Mouse (Mus musculus) frontal cortex, adult (tissue): ENCODE measurements at regions not wholly inside any gene's neighbourhood (a gene's known extent, or its start where the extent isn't known, plus 50 kb on each side); places are given as distances from the start of the nearest gene placed in this dataset.

Experiments used
- ATAC-seq: cut with Nextera tagmentation; 2 replicates; pipeline ENCODE4 v1.9.2; 2017; ENCODE audit warnings: mild to moderate bottlenecking, moderate library complexity, mixed read lengths; ENCODE audit not compliant: low TSS enrichment

DNA sequence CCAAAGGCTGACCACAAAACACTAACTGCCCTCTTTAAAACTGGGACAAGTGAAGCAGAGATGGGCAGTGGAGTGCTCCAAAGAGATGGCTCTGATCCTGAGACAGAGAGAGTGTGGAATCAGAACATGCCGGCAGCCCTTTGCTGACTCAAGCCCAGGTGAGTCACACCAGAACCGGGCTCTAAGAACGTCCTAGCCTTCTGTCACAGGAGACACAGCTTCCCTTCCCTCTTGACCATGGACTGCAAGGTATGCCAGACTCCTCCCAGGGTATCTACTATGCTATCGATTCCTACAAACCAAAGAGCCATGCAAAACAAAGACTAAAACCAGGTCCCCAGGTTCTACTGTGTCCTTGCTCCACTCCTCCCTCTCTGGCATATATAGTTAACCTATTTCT, 98.0 kb downstream of the Dhx15 start:
- 0 out of 2 replicates have a peak, but pooled peaks have one; percentile 33 for ATAC-seq

DNA sequence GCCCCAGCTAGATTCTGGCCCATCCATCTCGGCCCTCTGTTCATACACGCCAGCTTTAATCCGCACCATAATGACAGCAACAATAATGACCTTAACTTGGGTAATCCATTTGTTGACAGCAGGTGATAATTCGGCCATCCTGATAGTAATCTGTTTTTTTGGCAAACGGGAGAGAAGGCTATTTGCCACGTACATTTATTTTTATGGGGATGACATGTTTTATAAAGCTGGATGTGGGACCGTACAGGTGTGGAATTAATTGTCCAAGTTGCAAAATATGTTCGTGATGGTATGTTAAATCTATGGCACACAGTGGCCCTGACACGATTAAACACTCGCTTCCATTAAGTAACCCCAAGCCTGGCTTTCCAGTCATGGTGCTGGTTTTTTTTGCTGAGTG, 102.2 kb downstream of the Dhx15 start:
- no peak for ATAC-seq

DNA sequence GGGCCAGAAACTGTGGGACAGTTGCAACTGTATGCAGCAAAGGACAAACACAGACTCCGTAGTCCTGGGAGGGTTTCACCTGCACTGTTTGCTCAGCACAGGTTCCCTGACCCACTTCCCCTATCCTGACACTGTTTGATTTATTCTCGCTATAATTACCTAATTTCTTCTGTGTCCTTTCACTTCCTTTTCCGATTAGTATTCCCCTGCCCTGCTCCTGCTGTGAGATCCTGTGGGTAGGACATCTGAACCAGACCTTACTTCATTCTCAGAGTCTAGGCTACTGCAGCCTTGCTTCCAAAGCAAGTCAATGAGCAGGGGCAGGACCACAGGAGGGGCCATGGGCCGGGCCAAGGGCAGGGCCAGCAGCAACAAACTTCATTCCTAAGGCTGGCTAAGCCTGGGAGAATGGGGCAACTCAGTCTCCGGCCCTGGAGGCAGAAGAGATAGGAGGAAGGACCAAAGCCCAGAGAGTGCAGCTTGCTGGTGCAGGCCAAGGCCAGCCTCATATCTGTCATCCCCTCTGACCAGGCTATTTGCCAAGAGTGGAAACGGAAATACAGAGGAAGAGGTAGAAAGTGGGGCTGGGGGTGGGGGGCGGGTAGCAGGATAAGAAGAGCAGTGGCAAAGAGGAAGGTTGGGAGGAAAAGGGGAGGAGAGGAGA, 103.4 kb downstream of the Dhx15 start:
- no peak for ATAC-seq

GRCm38 (mm10) chr5:52080268-52080667, 110.0 kb downstream of the Dhx15 start:
- ATAC-seq, result peak; percentile 62; the same call in 1 of the 2 replicates

DNA sequence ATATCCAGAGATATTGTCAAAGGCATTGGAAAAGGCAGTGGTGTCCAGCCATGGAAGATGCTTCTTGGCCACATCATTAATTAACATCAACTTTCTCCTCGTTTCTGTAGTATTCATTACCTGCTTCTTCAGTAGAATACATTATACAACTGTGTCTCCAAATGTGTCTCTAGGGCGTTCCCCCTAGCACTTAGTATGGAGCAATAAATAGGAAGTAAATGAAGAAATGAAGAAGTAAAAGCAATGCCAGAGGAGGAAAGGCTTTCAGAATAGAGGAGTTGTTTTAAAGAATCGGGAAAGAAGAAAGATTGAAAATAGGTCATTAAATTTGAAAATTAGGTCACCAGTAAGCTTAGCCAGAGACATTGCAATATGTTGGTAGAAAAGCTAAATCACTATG, 112.6 kb downstream of the Dhx15 start:
- ATAC-seq, result no peak

- no peak for ATAC-seq
Measured at GRCm38 (mm10) chr5:52075096-52075495, 115.2 kb downstream of the Dhx15 start.

DNA sequence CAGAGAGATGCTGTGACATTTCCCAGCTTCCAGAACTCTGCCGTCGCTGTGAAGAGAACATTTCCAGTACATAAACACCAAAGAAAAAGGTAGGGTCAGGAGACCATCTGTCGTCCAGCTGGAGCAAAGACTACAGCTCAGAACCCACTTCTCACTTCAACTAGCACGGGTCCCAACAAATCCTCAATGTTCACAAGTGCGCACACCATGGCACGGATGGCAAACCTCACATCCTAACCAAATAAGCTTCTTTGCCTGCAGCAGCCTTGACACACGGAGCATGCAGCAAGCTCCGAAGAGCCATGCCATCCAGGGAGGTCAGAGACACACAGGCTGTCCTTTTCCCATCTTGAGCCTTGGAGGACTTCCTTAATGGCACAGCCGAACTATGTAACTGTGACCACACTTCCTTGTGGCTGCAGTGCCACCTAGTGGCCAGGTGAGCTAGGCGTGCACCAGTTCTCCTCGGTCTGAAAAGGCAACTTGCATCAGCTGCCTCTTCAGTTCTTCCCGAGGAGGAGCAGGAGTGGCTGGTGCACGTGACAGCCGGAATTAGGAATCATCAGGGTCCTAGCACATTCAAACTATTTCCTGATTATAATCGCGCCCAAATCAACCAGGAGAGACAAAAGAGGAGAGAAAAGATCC, 125.4 kb downstream of the Dhx15 start:
- peak; percentile 92 for ATAC-seq

DNA sequence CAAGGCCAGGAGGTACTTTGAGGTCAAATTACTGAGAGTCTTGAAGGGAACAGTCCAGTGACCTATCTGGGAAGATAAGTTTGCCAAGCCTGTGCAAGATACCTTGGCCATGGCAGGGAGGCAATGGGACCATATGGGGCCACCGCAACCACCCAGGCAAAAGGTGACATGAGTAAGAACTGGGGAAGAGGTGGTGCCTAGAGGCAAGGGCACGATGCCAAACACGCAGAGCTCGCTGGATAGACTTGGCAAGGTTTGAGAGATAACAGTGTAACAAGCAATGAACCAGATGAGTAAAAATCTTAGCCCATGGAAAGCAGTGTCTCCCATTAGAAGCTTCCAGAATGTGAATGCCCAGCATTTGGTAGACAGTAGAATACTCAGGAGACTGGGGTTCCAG, 128.1 kb downstream of the Dhx15 start:
- ATAC-seq, result no peak

DNA sequence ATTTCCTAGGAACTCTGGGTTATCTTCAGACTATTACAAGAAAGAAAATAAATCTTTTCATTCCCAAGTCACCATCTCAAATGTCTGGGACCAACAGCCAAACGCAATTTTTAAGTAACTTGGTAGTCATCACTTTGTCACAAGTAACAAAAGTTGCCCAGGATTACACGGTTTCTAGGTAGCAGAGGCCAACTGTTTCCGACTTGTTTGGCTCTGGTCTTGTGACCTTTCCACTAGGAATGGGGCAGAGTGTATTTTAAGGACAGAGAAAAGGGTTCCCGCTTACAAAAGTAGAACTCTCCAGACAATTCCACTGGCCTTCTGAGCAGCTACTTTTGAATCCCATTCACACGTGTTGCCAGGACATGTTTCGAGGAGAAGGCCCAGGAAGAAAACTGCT, 129.1 kb downstream of the Dhx15 start:
- ATAC-seq, result no peak

GRCm38 (mm10) chr5:52057261-52057660, 133.1 kb downstream of the Dhx15 start:
- ATAC-seq, result no peak

DNA sequence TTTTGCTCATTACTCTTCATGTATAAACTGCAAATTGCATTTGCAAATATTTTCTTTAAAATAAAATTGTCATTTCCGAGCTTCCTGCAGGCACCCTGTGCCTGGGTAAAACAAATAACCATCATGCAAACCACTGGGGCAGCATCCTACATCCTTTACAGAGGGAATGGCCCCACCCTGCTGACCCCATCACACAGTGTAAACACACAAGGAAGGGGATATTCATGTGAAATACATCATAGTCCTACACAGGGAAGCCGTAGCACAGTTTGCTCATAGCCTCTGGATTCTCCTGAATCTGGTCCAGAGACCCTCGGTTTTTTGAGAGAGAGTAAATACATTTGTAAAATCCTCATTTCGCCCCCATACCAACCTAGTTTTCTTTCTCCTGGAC, 138.2 kb downstream of the Dhx15 start:
- ATAC-seq, result no peak

DNA sequence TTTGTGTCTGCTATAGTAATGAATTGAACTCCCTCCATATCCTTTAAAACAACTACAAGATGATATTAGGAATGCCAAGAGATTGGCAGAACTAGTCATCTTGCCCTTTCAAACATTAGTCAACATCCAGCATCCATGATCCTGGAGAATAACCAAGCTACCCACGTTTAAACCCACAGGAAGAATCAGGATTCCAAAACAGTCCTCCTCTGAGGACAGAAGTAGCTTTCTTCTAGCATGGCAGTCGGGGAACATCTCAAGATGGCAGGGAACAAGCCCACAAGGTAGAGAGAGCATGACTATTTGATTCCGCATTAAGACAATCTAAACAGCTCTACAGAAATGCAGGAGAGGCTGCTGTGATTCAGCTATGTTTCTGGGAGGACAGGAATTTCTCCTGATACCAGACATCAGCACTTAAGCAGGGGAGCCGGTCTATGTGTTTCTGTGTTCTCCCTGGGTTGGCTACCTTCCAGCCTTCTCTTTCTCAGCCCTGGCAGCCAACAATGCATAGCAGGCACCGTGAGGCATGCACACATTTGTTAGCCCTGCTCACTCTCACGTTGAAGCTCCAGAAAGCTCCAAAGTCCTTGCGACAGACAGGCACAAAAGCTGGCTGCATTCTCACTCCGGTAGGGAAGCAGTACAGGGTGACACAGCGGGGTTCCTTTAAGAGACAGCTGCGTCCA, 138.8 kb downstream of the Dhx15 start:
- peak; percentile 83 for ATAC-seq

DNA sequence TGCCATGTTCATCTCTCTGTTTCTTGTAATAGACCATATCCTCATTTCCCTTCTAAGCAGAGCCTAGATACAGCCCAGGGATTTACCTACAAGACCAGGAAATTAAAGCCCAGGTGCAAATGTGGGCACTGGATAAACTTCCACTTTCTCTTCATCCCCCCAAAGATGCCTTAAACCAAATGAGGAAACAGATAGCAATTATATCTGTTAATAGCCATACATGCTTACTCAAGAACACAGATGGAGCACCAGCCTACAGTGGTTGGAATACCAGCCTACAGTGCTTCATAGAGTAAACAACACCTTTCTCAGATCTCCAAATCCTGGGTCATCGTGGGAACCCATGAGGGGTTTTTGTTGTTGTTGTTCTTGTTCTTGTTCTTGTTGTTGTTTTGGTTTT, 141.5 kb downstream of the Dhx15 start:
- no peak for ATAC-seq

- ATAC-seq, result no peak
Measured at GRCm38 (mm10) chr5:52046704-52047103, 143.6 kb downstream of the Dhx15 start.

- ATAC-seq, result no peak
Measured at GRCm38 (mm10) chr5:52044101-52044500, 146.2 kb downstream of the Dhx15 start.

- ATAC-seq, result no peak
Measured at GRCm38 (mm10) chr5:52041447-52041846, 148.9 kb downstream of the Dhx15 start.

GRCm38 (mm10) chr5:52040427-52041312, 149.6 kb downstream of the Dhx15 start:
- peak; percentile 88 for ATAC-seq

DNA sequence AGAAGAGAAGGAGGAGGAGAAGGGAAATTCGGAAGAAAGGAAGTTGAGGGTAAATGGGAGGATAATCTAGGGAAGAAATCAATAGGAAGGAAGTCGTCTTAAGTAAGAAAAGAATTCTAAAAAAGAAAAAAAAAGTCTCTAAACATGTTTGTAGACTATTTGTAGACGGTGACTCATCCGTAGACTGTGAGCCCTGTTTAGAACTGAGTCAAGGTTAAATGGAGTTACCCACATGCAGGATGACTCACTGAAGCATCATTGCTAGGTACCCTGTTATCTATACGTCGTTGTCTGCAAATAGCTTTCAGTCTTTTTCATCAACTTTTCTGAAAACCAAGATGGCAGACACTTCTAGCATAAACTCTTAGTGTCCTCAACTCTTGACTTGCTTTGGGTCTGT, 155.0 kb downstream of the Dhx15 start:
- ATAC-seq, result peak; percentile 60

DNA sequence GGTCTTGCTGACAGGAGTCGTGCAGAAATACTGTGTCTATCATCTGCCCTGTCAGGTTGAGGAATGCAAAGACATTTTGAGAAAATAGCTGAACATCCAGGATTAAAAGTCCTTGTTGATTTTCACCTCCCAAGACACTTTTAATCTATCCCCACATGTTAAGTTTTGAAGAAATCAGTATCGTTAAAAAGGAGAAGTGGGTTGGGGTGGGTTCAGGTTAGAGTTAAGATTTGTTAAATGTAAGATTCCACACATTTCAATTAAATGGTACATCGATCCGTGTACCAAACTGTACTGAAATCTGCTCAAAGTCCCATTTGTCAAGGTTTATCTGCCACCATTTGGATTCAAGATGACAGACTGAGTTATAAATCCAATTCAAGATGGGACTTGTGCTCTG, 162.8 kb downstream of the Dhx15 start:
- no peak for ATAC-seq

DNA sequence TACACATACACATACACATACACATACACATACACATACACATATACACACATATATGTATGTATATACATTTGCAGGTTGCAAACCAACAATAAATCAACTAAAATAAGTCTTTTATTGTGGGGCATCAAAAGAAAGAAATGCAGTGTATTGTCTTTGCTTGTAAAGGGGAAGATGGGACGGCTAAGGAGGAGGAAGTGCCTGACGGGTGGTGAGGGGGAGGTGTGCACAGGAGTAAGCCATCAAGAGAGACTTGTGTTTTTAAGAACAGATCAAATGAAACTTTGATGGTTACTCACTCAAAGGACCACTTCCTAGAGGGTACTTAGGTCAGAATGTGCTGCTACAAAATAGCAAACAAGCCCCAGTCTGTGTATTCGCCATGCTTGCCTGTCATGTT, 164.2 kb downstream of the Dhx15 start:
- ATAC-seq, result no peak

DNA sequence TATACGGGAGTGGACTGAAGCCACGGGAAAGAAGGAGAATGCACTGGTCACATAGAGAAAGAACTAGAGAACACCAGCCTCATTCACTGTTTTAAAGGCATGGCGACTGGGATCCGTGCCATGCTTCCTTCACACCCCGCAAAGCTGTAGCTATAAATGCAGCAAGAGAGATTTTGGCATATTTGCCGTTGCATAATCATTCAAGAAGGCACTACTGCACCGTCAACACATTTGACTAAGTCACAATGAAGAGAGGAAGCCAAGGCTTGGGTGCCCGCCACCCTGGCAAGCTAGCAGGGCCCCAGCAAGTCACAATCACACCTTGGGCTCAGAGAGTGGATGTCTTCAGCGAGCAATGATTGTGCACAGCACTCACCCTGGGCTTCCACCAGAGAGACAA, 167.1 kb downstream of the Dhx15 start:
- peak; percentile 93 for ATAC-seq

DNA sequence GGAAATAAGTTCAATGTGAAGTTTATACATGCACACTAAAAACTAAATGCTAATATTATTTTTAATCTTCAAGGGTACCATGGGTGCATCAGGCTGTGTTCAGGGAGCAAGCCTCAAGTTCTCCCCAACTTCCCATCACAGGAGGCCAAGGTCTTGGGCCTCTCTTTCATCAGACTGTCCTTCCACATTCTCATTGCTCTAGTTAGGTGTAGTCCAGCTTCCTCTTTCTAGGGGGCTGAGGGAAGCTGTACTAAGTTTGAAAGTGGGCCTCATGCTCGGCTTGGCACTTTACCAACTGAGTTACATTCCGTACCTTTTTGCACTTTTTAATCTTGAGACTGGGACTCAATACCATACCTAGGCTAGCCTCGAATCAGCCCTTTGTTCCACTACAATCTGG, 173.3 kb downstream of the Dhx15 start:
- ATAC-seq, result no peak
